Mouse (Mus musculus): ENCODE measurements around the gene Lsm10.

DNA sequence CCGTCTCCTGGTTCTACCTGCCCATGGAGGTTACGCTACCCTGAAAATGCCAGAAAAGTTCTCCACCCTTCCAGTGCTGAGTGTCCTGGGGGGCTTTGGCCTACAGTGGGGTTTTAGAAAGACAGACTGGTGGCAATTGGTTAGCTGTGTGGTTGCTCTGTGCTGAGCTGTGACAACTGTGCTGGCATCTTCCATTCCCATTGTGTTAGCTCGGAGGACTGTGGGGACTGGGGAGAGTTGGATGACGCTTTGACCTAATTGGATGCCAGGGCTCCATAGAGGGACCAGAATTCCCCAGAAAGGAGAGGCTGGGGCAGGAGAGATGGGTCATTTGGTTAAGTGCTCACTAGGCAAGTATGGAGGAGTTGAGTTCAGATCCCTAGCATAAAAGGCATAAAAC, 37.8 kb downstream of the Lsm10 start:
- TF ChIP-seq CTCF (IDR thresholded peaks at IDR 0.05; ENCODE audit: low read depth) (no peak), EP300 (IDR thresholded peaks at IDR 0.05; ENCODE audit: low read depth) (no peak)
